Mouse (Mus musculus) midbrain, postnatal 0 days (tissue): ENCODE measurements around the gene Plekhh3. TPM values are rescaled to one million over a fixed set of nuclear protein-coding genes. Genes with fewer than 3 reads are reported as not detected.
A peak's percentile ranks its signal among the peaks of the same experiment; 100 is the strongest.

ENCODE experiments used
- ATAC-seq: fragments of 200-750 bp; cut with Nextera tagmentation; 2 replicates; pipeline ENCODE4 v1.8.0; 2017; ENCODE audit warnings: moderate number of reproducible peaks, mild to moderate bottlenecking, moderate TSS enrichment, moderate library complexity; ENCODE audit not compliant: low FRiP score
- DNase-seq: peaks from one replicate; pipeline ENCODE4 v3.0.0-alpha.2; 2015; ENCODE audit warnings: low spot score
- H3K27ac ChIP-seq: fragments of 300-500 bp; sonication (generic); 2 replicates; pipeline ENCODE4 v1.5.1; 2014; ENCODE audit warnings: low read depth, mild to moderate bottlenecking, low read length, mixed read lengths
- H3K27me3 ChIP-seq: fragments of 300-500 bp; sonication (generic); 2 replicates; pipeline ENCODE4 v1.6.1; 2014; ENCODE audit warnings: low read length, control low read depth, mixed read lengths; ENCODE audit not compliant: insufficient read depth
- H3K36me3 ChIP-seq: fragments of 300-500 bp; sonication (generic); 2 replicates; pipeline ENCODE4 v1.6.1; 2014; ENCODE audit warnings: low read length, control low read depth, mixed read lengths; ENCODE audit not compliant: insufficient read depth
- H3K4me1 ChIP-seq: fragments of 300-500 bp; sonication (generic); 2 replicates; pipeline ENCODE4 v1.6.1; 2014; ENCODE audit warnings: mild to moderate bottlenecking, control low read depth, antibody characterized with exemption, low read length, mixed read lengths; ENCODE audit not compliant: insufficient read depth
- H3K4me2 ChIP-seq: fragments of 300-500 bp; sonication (generic); 2 replicates; pipeline ENCODE4 v1.6.1; 2014; ENCODE audit warnings: low read depth, mild to moderate bottlenecking, low read length, mixed read lengths; ENCODE audit not compliant: poor library complexity, severe bottlenecking
- H3K4me3 ChIP-seq: fragments of 300-500 bp; sonication (generic); 2 replicates; pipeline ENCODE4 v1.5.1; 2014; ENCODE audit warnings: low read depth, mild to moderate bottlenecking, low read length, moderate library complexity
- H3K9ac ChIP-seq: fragments of 300-500 bp; sonication (generic); replicated peaks from 2 replicates; pipeline ENCODE4 v1.6.1; 2014; ENCODE audit warnings: mild to moderate bottlenecking, low read length, moderate library complexity, mixed read lengths; ENCODE audit not compliant: poor library complexity, severe bottlenecking
- H3K9me3 ChIP-seq: fragments of 300-500 bp; sonication (generic); 2 replicates; pipeline ENCODE4 v1.6.1; 2016; ENCODE audit warnings: low read length, control low read depth
- CTCF ChIP-seq: IDR thresholded peaks from 2 replicates; pipeline ENCODE4 v1.5.1; 2016; ENCODE audit warnings: antibody characterized with exemption, mild to moderate bottlenecking
- WGBS: fragments of 180-500 bp; shearing (Covaris S2); extraction: QIAGEN DNeasy Blood & Tissue Kit; methylation state at CpG from one replicate; pipeline ENCODE4 v1.1.7; 2014; 5-methylcytosine and 5-hydroxymethylcytosine counted together
- polyA plus RNA-seq: library from polyadenylated mRNA; unstranded; fragments of >200 nt; fragmentation: Nextera tagmentation; extraction: Ambion mirVana; gene quantifications from 2 replicates; pipeline ENCODE4 v1.2.1, GENCODE M21; 2015
- total RNA-seq: library from RNA; depleted of rRNA; stranded (reverse); fragments of >200 nt; gene quantifications from 2 replicates; pipeline ENCODE4 v1.2.3, GENCODE M21; 2014

The Plekhh3 gene
- total and polyA plus RNA-seq, 2 experiments from 2014 or later, result 5.8 to 23.4 TPM

DNA sequence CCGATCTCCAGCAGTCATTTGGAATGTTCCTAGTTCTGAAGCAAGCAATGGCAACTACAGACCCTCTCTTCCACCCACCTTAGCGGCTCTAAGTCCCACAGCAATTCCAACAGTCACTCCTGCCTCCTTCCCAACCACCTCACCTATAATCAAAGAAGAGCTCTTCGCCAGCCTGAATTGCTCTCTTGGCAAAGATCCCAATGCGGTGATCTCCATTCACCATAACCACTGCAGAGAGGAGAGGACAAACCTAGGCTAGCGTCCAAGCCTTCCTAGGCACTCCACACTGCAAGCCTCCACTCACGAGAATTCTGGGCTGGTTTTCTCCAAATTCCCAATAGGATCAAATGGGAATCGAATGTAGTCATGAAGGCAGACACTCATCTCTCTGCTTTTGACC is 21.9 kb upstream of the Plekhh3 start:
- TF ChIP-seq CTCF, result no peak
- no peak for DNase-seq
- ATAC-seq, result no peak
- H3K27ac ChIP-seq, result no peak overlapping the region
- no peak overlapping the region for H3K4me2 ChIP-seq
- peaks cover 28% of the 10 kb centered on the region for H3K36me3 ChIP-seq
- WGBS, result 88% methylated on average over 7 of the region's 7 CpGs
- H3K4me3 ChIP-seq, result no peak overlapping the region
- no peaks in the 10 kb centered on the region for H3K9me3 ChIP-seq
- H3K9ac ChIP-seq, result no peak overlapping the region
- no peaks in the 10 kb centered on the region for H3K27me3 ChIP-seq
- no peaks in the 10 kb centered on the region for H3K4me1 ChIP-seq

DNA sequence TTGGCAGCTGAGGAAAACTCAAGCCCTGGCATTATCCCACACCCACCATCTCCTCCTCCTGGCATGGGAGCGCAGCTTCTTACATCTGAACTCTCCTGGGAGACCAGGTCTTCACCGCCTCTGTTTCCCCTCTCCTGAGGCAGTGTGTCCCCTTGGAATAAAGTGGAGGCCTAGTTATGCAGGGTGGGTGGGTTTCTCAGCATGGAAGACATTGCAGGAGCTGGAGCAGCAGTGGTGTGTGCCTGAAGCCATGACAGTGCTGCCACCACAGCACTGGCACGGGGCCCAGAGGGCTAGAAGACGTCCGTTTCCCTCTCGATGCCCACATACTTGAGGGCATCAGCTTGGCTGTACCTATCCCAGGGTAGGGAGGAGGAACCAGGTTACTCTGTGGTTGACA is 21.5 kb upstream of the Plekhh3 start:
- ATAC-seq, result no peak
- Histone ChIP-seq H3K27ac (no peak overlapping the region), H3K4me2 (no peak overlapping the region), H3K9me3 (no peaks in the 10 kb centered on the region), H3K9ac (no peak overlapping the region), H3K4me1 (no peaks in the 10 kb centered on the region), H3K36me3 (peaks cover 24% of the 10 kb centered on the region), H3K4me3 (no peak overlapping the region), H3K27me3 (no peaks in the 10 kb centered on the region)
- no peak for TF ChIP-seq CTCF
- DNase-seq, result no peak
- 81% methylated on average over 6 of the region's 6 CpGs for WGBS

DNA sequence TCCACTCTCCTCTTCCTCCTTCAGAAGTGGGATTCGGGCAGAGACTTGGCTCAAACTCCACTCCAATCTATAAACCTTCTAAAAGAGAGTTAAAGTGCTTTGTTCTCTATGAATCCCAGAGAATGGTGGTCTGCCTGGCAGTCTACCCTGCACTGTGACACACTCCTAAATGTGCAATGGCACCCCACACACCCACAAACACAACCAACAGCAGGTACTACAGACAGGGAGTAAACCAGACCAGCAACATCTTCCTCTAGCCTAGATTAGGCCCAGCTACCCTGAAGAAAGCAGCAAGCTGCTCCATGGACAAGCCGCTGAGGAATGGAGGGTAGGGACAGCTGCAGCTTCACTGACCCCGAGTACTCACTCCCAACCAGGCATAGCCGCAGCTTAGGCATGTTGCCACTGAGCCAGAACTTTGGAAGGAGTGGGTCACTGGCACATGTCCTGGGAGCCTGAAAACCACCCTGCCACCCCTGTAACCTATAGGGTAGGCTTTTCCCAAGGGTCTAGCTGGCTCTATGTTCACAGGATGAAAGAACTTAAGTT is 20.8 kb upstream of the Plekhh3 start:
- no peaks in the 10 kb centered on the region for H3K27me3 ChIP-seq
- DNase-seq (no peak), ATAC-seq (no peak)
- H3K36me3 ChIP-seq, result peaks cover 26% of the 10 kb centered on the region
- H3K27ac ChIP-seq, result no peak overlapping the region
- H3K4me3 ChIP-seq, result no peak overlapping the region
- no peaks in the 10 kb centered on the region for H3K4me1 ChIP-seq
- TF ChIP-seq CTCF, result no peak
- H3K9ac ChIP-seq, result 0 out of 2 replicates have a peak overlapping the region, but pooled peaks have one; percentile 8
- no peaks in the 10 kb centered on the region for H3K9me3 ChIP-seq
- H3K4me2 ChIP-seq, result no peak overlapping the region
- 79% methylated on average over 4 of the region's 4 CpGs for whole genome bisulfite sequencing

DNA sequence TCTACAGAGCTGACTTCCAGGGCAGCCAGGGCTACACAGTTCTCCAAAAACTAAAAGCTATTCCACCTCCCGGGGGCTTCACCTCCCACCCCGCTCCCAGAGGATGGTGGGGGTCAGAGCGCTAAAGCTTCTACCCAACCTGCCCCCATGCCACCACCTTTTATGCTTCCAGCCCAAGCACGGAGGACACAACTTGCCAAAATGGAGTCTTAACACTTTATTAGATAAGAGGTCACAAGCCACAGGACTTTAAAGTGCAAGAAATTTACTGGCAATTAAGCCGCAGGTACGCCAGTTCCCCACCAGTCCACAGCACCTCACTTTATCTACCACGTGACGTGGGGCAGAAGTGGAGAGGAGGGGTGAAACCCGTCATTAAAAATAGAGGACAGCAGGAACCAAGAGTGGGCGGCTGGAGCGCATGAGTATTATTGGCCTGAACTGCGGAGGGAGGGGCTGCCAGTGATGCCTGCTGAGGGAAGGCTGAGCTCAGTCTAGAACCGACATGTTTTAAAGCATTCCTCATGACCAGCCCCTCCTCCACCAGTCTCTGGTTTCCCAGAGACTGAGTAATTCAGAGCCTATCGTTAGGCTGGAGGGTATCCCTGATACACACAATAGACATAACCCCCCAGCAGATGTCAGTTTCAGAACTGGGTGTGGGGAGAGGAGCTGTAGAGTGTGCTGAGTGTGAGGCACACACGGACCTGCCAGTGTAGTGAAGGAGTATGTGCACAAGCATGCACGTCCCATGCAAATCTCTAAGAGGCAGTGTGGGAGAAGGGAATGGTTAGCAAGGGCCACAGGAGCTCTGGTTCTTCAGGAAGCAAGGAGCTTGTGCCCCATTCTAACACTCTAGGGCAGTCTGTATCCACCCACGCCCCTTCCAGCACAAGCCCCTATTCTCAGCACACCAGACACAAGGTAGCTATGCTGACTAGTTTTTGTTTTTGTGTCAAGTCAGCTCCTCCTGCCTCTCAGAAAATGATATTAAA is 20.1 kb upstream of the Plekhh3 start:
- Histone ChIP-seq H3K27ac (no peak overlapping the region; the same call in 1 of the 2 replicates), H3K27me3 (no peaks in the 10 kb centered on the region), H3K9me3 (no peaks in the 10 kb centered on the region), H3K36me3 (peaks cover 26% of the 10 kb centered on the region), H3K4me1 (no peaks in the 10 kb centered on the region), H3K9ac (no peak overlapping the region), H3K4me3 (no peak overlapping the region), H3K4me2 (no peak overlapping the region)
- 53% methylated on average over 17 of the region's 17 CpGs for WGBS
- no peak for TF ChIP-seq CTCF
- DNase-seq (peak; percentile 32), ATAC-seq (no peak)

DNA sequence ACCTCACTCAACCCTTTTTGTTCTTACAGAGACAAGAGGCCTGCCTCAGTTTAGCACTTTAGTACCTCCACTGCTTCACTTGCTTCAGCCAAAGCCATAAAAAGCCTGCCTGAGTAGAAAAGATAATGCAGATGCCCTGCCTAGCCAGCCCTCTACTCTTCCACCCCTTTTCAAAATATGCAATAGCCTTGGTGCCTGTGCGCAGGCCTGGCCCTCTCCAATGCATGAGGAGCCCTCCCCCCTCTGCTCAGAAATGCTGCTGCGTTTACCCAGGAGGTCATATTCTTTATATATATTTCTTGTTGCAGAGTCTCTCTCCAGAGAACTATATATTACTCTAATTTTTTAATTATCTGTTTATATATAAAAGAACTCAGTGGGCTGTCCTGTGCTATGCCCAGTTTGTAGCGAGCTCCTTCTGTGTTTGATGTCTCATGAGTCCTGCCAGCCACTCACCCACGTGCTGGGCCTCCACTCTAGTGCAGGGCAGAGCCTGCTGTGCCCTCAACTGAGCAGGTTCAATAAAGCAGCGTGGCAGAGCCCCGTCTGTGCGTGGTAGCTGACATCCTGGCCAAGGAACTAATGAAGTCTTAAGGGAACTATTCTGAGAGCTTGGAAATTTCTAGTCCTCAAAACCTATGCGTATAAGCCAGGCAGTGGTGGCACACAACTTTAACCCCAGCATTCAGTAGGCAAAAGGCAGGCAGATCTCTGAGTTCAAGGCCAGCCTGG is 19.2 kb upstream of the Plekhh3 start:
- 31% methylated on average over 8 of the region's 8 CpGs for WGBS
- no peak for TF ChIP-seq CTCF
- no peak for ATAC-seq

More for the DNA sequence above, 19.2 kb upstream of the Plekhh3 start:
- H3K4me1 ChIP-seq, result no peaks in the 10 kb centered on the region
- H3K4me2 ChIP-seq, result no peak overlapping the region
- 0 out of 2 replicates have a peak overlapping the region, but pooled peaks have one; percentile 3 for H3K9ac ChIP-seq
- H3K36me3 ChIP-seq, result peaks cover 25% of the 10 kb centered on the region
- DNase-seq, result no peak
- H3K27me3 ChIP-seq, result no peaks in the 10 kb centered on the region
- H3K4me3 ChIP-seq, result no peak overlapping the region
- H3K27ac ChIP-seq, result peak overlapping the region; percentile 51
- no peaks in the 10 kb centered on the region for H3K9me3 ChIP-seq
